Mouse (Mus musculus): Measurements from ENCODE around the gene Ppp1ca. TPM values are rescaled to one million over a fixed set of nuclear protein-coding genes. Genes with fewer than 3 reads are reported as not detected.

The Ppp1ca gene
- polyA plus RNA-seq, 1 experiment: 373 TPM

DNA sequence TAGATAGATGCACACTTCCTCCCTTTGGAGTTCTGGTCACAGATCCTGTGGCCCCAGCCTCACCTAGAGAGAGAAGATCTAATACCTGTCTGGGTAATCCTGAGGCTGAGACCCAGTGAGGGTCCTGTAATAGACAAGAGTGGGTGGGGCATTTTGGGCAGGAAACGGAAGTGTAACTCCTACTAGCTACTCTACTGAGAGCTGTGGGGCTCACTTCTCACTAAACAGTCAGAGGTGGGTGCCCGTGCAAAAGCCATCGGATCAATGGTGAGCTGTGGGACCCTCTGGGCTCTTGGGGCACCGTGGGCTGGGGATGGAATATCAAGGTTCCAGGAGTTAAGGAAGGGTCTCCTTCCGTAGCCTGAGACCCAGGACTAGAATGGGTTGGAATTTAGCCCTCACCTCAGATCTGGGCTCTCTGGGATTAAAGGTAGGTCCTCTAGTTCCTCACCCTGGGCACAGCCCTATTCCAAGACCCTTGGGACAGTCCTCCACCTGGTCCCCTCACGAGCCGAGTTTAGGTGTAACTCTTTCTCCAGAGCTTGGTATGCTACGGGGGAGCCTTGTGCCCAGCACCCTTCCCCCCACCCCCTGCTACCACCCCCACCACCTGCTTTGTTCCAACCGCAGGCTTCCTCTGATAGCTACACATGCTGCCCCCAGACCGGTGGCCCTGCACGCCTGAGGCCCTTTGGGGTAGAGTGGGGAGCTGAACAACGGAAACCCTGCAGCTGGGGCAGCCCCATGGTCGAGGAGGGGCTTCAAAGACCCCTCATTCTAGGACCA lies 37.2 kb upstream of the Ppp1ca start:
- Histone ChIP-seq H3K4me1 (ENCODE audit: control insufficient read depth, insufficient read depth, low read length) (peaks cover 3% of the 10 kb centered on the region), H3K4me3 (replicated peaks; ENCODE audit: extremely low read depth, low read depth, low read length) (peak overlapping the region; percentile 18)
- DNase-seq: no peak
- 52% methylated on average over 13 of the region's 13 CpGs for WGBS
- TF ChIP-seq POLR2A (IDR thresholded peaks at IDR 0.05; ENCODE audit: borderline replicate concordance, extremely low read depth, low read depth, low read length) (peak; percentile 12; the same call in 1 of the 2 replicates), CTCF (IDR thresholded peaks at IDR 0.05; ENCODE audit: insufficient read depth, low read length) (no peak)

GRCm38 (mm10) chr19:4155223-4156072 lies 36.4 kb upstream of the Ppp1ca start:
- WGBS: 69% methylated on average over 6 of the region's 6 CpGs
- TF ChIP-seq CTCF (IDR thresholded peaks at IDR 0.05; ENCODE audit: insufficient read depth, low read length): no peak
- TF ChIP-seq POLR2A (IDR thresholded peaks at IDR 0.05; ENCODE audit: borderline replicate concordance, extremely low read depth, low read depth, low read length): peak; percentile 27; the same call in 1 of the 2 replicates
- Histone ChIP-seq H3K4me3 (replicated peaks; ENCODE audit: extremely low read depth, low read depth, low read length) (peak overlapping the region; percentile 18), H3K4me1 (ENCODE audit: control insufficient read depth, insufficient read depth, low read length) (no peaks in the 10 kb centered on the region)
- no peak for DNase-seq

GRCm38 (mm10) chr19:4156073-4156579 lies 35.7 kb upstream of the Ppp1ca start:
- TF ChIP-seq CTCF (IDR thresholded peaks at IDR 0.05; ENCODE audit: insufficient read depth, low read length): no peak
- TF ChIP-seq POLR2A (IDR thresholded peaks at IDR 0.05; ENCODE audit: borderline replicate concordance, extremely low read depth, low read depth, low read length): no peak
- H3K4me3 ChIP-seq (replicated peaks; ENCODE audit: extremely low read depth, low read depth, low read length): no peak overlapping the region
- H3K4me1 ChIP-seq (ENCODE audit: control insufficient read depth, insufficient read depth, low read length): no peaks in the 10 kb centered on the region
- DNase-seq: no peak
- WGBS: 63% methylated on average over 20 of the region's 20 CpGs

DNA sequence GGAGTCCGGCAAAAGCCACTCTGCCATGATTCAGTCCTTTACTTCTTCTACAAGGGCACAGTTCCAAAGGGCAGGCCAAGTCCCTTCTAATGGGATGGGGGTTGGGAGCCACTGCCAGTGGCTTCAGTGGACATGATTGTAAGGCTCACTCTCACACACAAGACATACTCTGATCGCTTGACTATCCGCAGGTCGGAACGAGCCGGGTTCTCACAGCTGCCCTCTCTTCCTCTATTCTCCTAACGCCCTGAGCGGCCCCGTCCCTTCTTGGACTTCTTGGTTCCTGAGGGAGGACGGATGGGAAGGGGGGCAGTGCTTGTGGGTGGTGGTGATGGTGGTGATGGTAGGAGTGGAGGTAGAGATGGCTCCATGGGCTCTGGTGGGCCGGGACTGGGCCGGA lies 35.1 kb upstream of the Ppp1ca start:
- no peak overlapping the region for H3K4me3 ChIP-seq (replicated peaks; ENCODE audit: extremely low read depth, low read depth, low read length)
- TF ChIP-seq POLR2A (IDR thresholded peaks at IDR 0.05; ENCODE audit: borderline replicate concordance, extremely low read depth, low read depth, low read length) (no peak), CTCF (IDR thresholded peaks at IDR 0.05; ENCODE audit: insufficient read depth, low read length) (no peak)
- H3K4me1 ChIP-seq (ENCODE audit: control insufficient read depth, insufficient read depth, low read length): no peaks in the 10 kb centered on the region
- DNase-seq: no peak
- 85% methylated on average over 12 of the region's 12 CpGs for WGBS

GRCm38 (mm10) chr19:4159049-4159448 lies 32.8 kb upstream of the Ppp1ca start:
- H3K4me3 ChIP-seq (replicated peaks; ENCODE audit: extremely low read depth, low read depth, low read length): no peak overlapping the region
- TF ChIP-seq POLR2A (IDR thresholded peaks at IDR 0.05; ENCODE audit: borderline replicate concordance, extremely low read depth, low read depth, low read length) (no peak), CTCF (IDR thresholded peaks at IDR 0.05; ENCODE audit: insufficient read depth, low read length) (no peak)
- no peak for DNase-seq
- H3K4me1 ChIP-seq (ENCODE audit: control insufficient read depth, insufficient read depth, low read length): peaks cover 4% of the 10 kb centered on the region; the same call in 1 of the 2 replicates
- 94% methylated on average over 8 of the region's 8 CpGs for WGBS

DNA sequence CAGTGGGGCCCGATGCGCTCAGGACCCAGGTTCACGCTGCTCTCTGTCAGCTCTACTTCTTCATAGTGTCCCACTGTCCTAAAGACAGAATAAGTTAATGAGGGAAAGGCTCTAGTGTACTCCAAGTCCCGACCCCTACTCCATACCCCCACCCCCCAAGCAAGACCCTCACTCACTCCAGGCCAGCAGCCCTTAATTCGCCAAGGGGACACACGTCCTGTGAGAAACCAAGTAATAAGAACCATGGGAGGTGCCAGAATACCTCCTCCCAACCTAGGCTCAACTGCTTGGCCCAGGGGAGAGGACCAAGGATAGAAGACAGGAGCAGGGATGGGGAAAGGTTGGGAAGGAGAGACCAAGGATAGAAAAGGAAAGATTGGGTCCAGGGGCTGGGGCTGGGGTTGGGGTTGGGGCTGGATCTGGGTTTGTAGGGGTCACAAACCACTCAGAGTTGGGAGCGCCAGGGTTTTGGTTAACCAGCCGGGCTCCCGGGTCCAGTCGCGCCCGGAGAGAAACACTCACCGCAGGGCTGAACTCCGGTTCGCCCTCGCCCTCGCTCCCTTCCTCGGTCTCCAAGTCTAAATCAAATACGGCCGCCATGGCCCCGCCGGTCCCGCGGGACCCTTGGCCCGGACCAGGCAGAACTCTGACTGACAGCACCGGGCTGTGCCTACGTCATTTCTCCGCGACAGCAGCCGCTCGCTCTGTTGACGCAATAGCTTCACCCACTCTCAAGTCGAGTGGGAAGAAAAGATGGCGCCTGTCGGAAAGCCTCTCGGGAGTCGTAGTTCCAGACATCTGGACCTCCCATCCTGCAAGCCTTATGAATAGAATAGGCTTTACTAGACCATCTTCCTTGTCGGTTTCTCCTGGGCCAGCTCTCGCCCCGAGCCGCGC lies 29.0 kb upstream of the Ppp1ca start, which contains the start of gene Rps6kb2:
TSS of gene Rps6kb2 (minus strand) at position 709 of the 897 bp plus-strand sequence.
- peak; percentile 60; the same call in 1 of the 2 replicates for TF ChIP-seq POLR2A (IDR thresholded peaks at IDR 0.05; ENCODE audit: borderline replicate concordance, extremely low read depth, low read depth, low read length)
- TF ChIP-seq CTCF (IDR thresholded peaks at IDR 0.05; ENCODE audit: insufficient read depth, low read length): no peak
- peak within 1 kb of the TSS; percentile 92 for H3K4me3 ChIP-seq (replicated peaks; ENCODE audit: extremely low read depth, low read depth, low read length)
- WGBS: 7% methylated on average over 42 of the region's 42 CpGs
- H3K4me1 ChIP-seq (ENCODE audit: control insufficient read depth, insufficient read depth, low read length): peaks cover 4% of the 10 kb centered on the region; the same call in 1 of the 2 replicates
- peak; percentile 97 for DNase-seq

- no peak for DNase-seq
- 33% methylated on average over 4 of the region's 4 CpGs for WGBS
- TF ChIP-seq POLR2A (IDR thresholded peaks at IDR 0.05; ENCODE audit: borderline replicate concordance, extremely low read depth, low read depth, low read length) (no peak), CTCF (IDR thresholded peaks at IDR 0.05; ENCODE audit: insufficient read depth, low read length) (no peak)
- Histone ChIP-seq H3K4me3 (replicated peaks; ENCODE audit: extremely low read depth, low read depth, low read length) (peak overlapping the region; percentile 44), H3K4me1 (ENCODE audit: control insufficient read depth, insufficient read depth, low read length) (peaks cover 4% of the 10 kb centered on the region; the same call in 1 of the 2 replicates)
These were observed 28.4 kb upstream of the Ppp1ca start for GRCm38 (mm10) chr19:4163543-4163887.

DNA sequence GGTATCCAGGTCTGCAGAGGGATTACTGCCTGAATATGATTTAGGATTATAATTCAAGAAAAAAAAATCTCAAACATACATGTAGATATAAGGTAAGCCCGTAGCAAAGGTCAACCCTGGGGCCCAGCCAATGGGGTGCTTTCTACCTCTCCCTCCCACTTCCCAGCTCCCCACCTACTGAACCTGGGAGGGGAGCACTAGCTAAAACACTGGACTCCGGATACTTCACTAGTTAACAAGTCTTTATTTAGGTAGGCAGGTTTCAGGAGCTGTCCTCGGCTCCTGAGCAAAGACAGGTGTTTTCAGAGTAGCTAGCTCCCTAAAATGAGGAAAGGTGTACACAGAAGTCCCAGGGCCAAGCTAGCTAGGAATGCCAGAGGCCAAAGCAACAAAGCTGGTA lies 27.8 kb upstream of the Ppp1ca start:
- TF ChIP-seq POLR2A (IDR thresholded peaks at IDR 0.05; ENCODE audit: borderline replicate concordance, extremely low read depth, low read depth, low read length): no peak
- TF ChIP-seq CTCF (IDR thresholded peaks at IDR 0.05; ENCODE audit: insufficient read depth, low read length): no peak

More for the DNA sequence above, 27.8 kb upstream of the Ppp1ca start:
- Histone ChIP-seq H3K4me1 (ENCODE audit: control insufficient read depth, insufficient read depth, low read length) (peaks cover 4% of the 10 kb centered on the region; the same call in 1 of the 2 replicates), H3K4me3 (replicated peaks; ENCODE audit: extremely low read depth, low read depth, low read length) (no peak overlapping the region)
- WGBS: 84% methylated on average over 3 of the region's 3 CpGs
- DNase-seq: no peak
